Mouse (Mus musculus): ENCODE data around the gene Msrb3. TPM values are rescaled to one million over a fixed set of nuclear protein-coding genes. Genes with fewer than 3 reads are reported as not detected.

Msrb3 gene
- polyA plus RNA-seq, 2 experiments: 0.60 to 1.5 TPM

GRCm38 (mm10) chr10:120847785-120848184 is 51.1 kb downstream of the Msrb3 start:
- TF ChIP-seq EP300 (IDR thresholded peaks at IDR 0.05; ENCODE audit: low read depth): no peak
- no peak for TF ChIP-seq CTCF (IDR thresholded peaks at IDR 0.05; ENCODE audit: low read depth)
- Histone ChIP-seq H3K9ac (replicated peaks) (no peak overlapping the region), H3K4me3 (ENCODE audit: insufficient read depth in 1 of 2, low read depth in 2 of 2, low read length in 2 of 2) (no peak overlapping the region), H3K4me1 (replicated peaks; ENCODE audit: control insufficient read depth in 2 of 2, insufficient read depth in 2 of 2, low read length in 1 of 2) (no peaks in the 10 kb centered on the region), H3K9me3 (ENCODE audit: control insufficient read depth, low read length) (no peaks in the 10 kb centered on the region), H3K4me2 (ENCODE audit: low read depth) (no peak overlapping the region), H3K36me3 (replicated peaks; ENCODE audit: control insufficient read depth, insufficient read depth, low read depth) (no peaks in the 10 kb centered on the region), H3K27ac (no peak overlapping the region), H3K27me3 (ENCODE audit: control insufficient read depth, insufficient read depth, low read length) (no peaks in the 10 kb centered on the region)
- DNase-seq (ENCODE audit: low read depth in 3 of 3, low spot score in 3 of 3): no peak
- 30% methylated on average over 4 of the region's 4 CpGs for WGBS (ENCODE audit: insufficient replicate concordance)
- ATAC-seq (ENCODE audit: insufficient read depth): no peak

- Histone ChIP-seq H3K9me3 (ENCODE audit: control insufficient read depth, low read length) (no peaks in the 10 kb centered on the region), H3K27me3 (ENCODE audit: control insufficient read depth, insufficient read depth, low read length) (no peaks in the 10 kb centered on the region), H3K4me1 (replicated peaks; ENCODE audit: control insufficient read depth in 2 of 2, insufficient read depth in 2 of 2, low read length in 1 of 2) (no peaks in the 10 kb centered on the region), H3K36me3 (replicated peaks; ENCODE audit: control insufficient read depth, insufficient read depth, low read depth) (no peaks in the 10 kb centered on the region), H3K9ac (replicated peaks) (no peak overlapping the region), H3K4me2 (ENCODE audit: low read depth) (no peak overlapping the region), H3K4me3 (ENCODE audit: insufficient read depth in 1 of 2, low read depth in 2 of 2, low read length in 2 of 2) (no peak overlapping the region), H3K27ac (no peak overlapping the region)
- no peak for TF ChIP-seq CTCF (IDR thresholded peaks at IDR 0.05; ENCODE audit: low read depth)
- no peak for TF ChIP-seq EP300 (IDR thresholded peaks at IDR 0.05; ENCODE audit: low read depth)
- ATAC-seq (ENCODE audit: insufficient read depth) (no peak), DNase-seq (ENCODE audit: low read depth in 3 of 3, low spot score in 3 of 3) (no peak)
- 60% methylated on average over 7 of the region's 7 CpGs for WGBS (ENCODE audit: insufficient replicate concordance)
These were observed 58.9 kb downstream of the Msrb3 start for GRCm38 (mm10) chr10:120839966-120840365.

GRCm38 (mm10) chr10:120834531-120834930 is 64.4 kb downstream of the Msrb3 start:
- no peaks in the 10 kb centered on the region for H3K36me3 ChIP-seq (replicated peaks; ENCODE audit: control insufficient read depth, insufficient read depth, low read depth)
- no peaks in the 10 kb centered on the region for H3K9me3 ChIP-seq (ENCODE audit: control insufficient read depth, low read length)
- no peak for TF ChIP-seq CTCF (IDR thresholded peaks at IDR 0.05; ENCODE audit: low read depth)
- TF ChIP-seq EP300 (IDR thresholded peaks at IDR 0.05; ENCODE audit: low read depth): no peak
- ATAC-seq (ENCODE audit: insufficient read depth): no peak
- H3K4me2 ChIP-seq (ENCODE audit: low read depth): no peak overlapping the region
- WGBS (ENCODE audit: insufficient replicate concordance): 67% methylated on average over 1 of the region's 1 CpGs
- no peak for DNase-seq (ENCODE audit: low read depth in 3 of 3, low spot score in 3 of 3)
- H3K27ac ChIP-seq: no peak overlapping the region
- no peak overlapping the region for H3K4me3 ChIP-seq (ENCODE audit: insufficient read depth in 1 of 2, low read depth in 2 of 2, low read length in 2 of 2)
- no peaks in the 10 kb centered on the region for H3K4me1 ChIP-seq (replicated peaks; ENCODE audit: control insufficient read depth in 2 of 2, insufficient read depth in 2 of 2, low read length in 1 of 2)
- H3K9ac ChIP-seq (replicated peaks): no peak overlapping the region
- no peaks in the 10 kb centered on the region for H3K27me3 ChIP-seq (ENCODE audit: control insufficient read depth, insufficient read depth, low read length)

- no peak overlapping the region for H3K27ac ChIP-seq
- TF ChIP-seq CTCF (IDR thresholded peaks at IDR 0.05; ENCODE audit: low read depth) (no peak), EP300 (IDR thresholded peaks at IDR 0.05; ENCODE audit: low read depth) (no peak)
- ATAC-seq (ENCODE audit: insufficient read depth): no peak
These were observed 65.1 kb downstream of the Msrb3 start for GRCm38 (mm10) chr10:120833836-120834235.

GRCm38 (mm10) chr10:120827761-120828160 is 71.1 kb downstream of the Msrb3 start:
- no peaks in the 10 kb centered on the region for H3K27me3 ChIP-seq (ENCODE audit: control insufficient read depth, insufficient read depth, low read length)
- H3K4me1 ChIP-seq (replicated peaks; ENCODE audit: control insufficient read depth in 2 of 2, insufficient read depth in 2 of 2, low read length in 1 of 2): peaks cover 0 to 2% of the 10 kb centered on the region in 2 experiments; a peak in 1 of 4 replicates
- 78% methylated on average over 12 of the region's 12 CpGs for WGBS (ENCODE audit: insufficient replicate concordance)
- no peak overlapping the region for H3K27ac ChIP-seq
- no peak for DNase-seq (ENCODE audit: low read depth in 3 of 3, low spot score in 3 of 3)
- H3K9ac ChIP-seq (replicated peaks): no peak overlapping the region
- H3K4me3 ChIP-seq (ENCODE audit: insufficient read depth in 1 of 2, low read depth in 2 of 2, low read length in 2 of 2): no peak overlapping the region
- no peak overlapping the region for H3K4me2 ChIP-seq (ENCODE audit: low read depth)
- no peaks in the 10 kb centered on the region for H3K9me3 ChIP-seq (ENCODE audit: control insufficient read depth, low read length)
- no peak for ATAC-seq (ENCODE audit: insufficient read depth)
- no peak for TF ChIP-seq EP300 (IDR thresholded peaks at IDR 0.05; ENCODE audit: low read depth)
- no peak for TF ChIP-seq CTCF (IDR thresholded peaks at IDR 0.05; ENCODE audit: low read depth)
- H3K36me3 ChIP-seq (replicated peaks; ENCODE audit: control insufficient read depth, insufficient read depth, low read depth): no peaks in the 10 kb centered on the region

More at GRCm38 (mm10) chr10:120833836-120834235, 65.1 kb downstream of the Msrb3 start:
- H3K27me3 ChIP-seq (ENCODE audit: control insufficient read depth, insufficient read depth, low read length): no peaks in the 10 kb centered on the region
- H3K36me3 ChIP-seq (replicated peaks; ENCODE audit: control insufficient read depth, insufficient read depth, low read depth): no peaks in the 10 kb centered on the region
- H3K4me2 ChIP-seq (ENCODE audit: low read depth): no peak overlapping the region
- H3K9me3 ChIP-seq (ENCODE audit: control insufficient read depth, low read length): no peaks in the 10 kb centered on the region
- H3K4me3 ChIP-seq (ENCODE audit: insufficient read depth in 1 of 2, low read depth in 2 of 2, low read length in 2 of 2): no peak overlapping the region
- no peak for DNase-seq (ENCODE audit: low read depth in 3 of 3, low spot score in 3 of 3)
- H3K9ac ChIP-seq (replicated peaks): no peak overlapping the region
- no peaks in the 10 kb centered on the region for H3K4me1 ChIP-seq (replicated peaks; ENCODE audit: control insufficient read depth in 2 of 2, insufficient read depth in 2 of 2, low read length in 1 of 2)
